Mouse (Mus musculus) yolk sac, embryonic 10.5 days (tissue): ENCODE results near the gene Cblb.
A peak's percentile ranks its signal among the peaks of the same experiment; 100 is the strongest.

Source experiments
- DNase-seq: peaks from one replicate; pipeline ENCODE4 v3.0.0-alpha.2; 2017; ENCODE audit warnings: low spot score

Cblb gene

GRCm38 (mm10) chr16:52194866-52195265 is 163.8 kb downstream of the Cblb start:
- DNase-seq = no peak

- no peak for DNase-seq
Measured at GRCm38 (mm10) chr16:52200107-52200506, 169.1 kb downstream of the Cblb start.

GRCm38 (mm10) chr16:52210844-52211606 is 180.0 kb downstream of the Cblb start:
- DNase-seq = no peak

- DNase-seq = peak; percentile 9
Measured at GRCm38 (mm10) chr16:52219069-52219468, 188.0 kb downstream of the Cblb start.

- DNase-seq = no peak
Measured at GRCm38 (mm10) chr16:52222896-52223295, 191.9 kb downstream of the Cblb start.

- DNase-seq = no peak
Measured at GRCm38 (mm10) chr16:52229446-52229845, 198.4 kb downstream of the Cblb start.

- no peak for DNase-seq
Measured at GRCm38 (mm10) chr16:52229930-52230329, 198.9 kb downstream of the Cblb start.

GRCm38 (mm10) chr16:52242144-52242543 is 211.1 kb downstream of the Cblb start:
- DNase-seq = peak; percentile 7

- no peak for DNase-seq
Measured at GRCm38 (mm10) chr16:52243421-52243973, 212.5 kb downstream of the Cblb start.

GRCm38 (mm10) chr16:52250196-52250595 is 219.2 kb downstream of the Cblb start:
- no peak for DNase-seq

- DNase-seq = no peak
Measured at GRCm38 (mm10) chr16:52250935-52251334, 219.9 kb downstream of the Cblb start.
